Mouse (Mus musculus) liver, embryonic 11.5 days (tissue): ENCODE results near the gene Spindoc. TPM values are rescaled to one million over a fixed set of nuclear protein-coding genes. Genes with fewer than 3 reads are reported as not detected.

Source experiments
- ATAC-seq: fragments of 200-750 bp; cut with Nextera tagmentation; replicated peaks from 2 replicates; pipeline ENCODE4 v1.8.0; 2017; ENCODE audit warnings: moderate number of reproducible peaks, mild to moderate bottlenecking, moderate TSS enrichment, moderate library complexity; ENCODE audit not compliant: low FRiP score
- DNase-seq: peaks from one replicate; pipeline ENCODE4 v3.0.0-alpha.2; 2017; ENCODE audit warnings: low spot score
- H3K27ac ChIP-seq: fragments of 300-500 bp; sonication (generic); 2 replicates; pipeline ENCODE4 v1.5.1; 2014; ENCODE audit warnings: mild to moderate bottlenecking, low read depth, low read length, control low read depth
- H3K27me3 ChIP-seq: fragments of 300-500 bp; sonication (generic); replicated peaks from 2 replicates; pipeline ENCODE4 v1.6.1; 2014; ENCODE audit warnings: low read length, mixed read lengths; ENCODE audit not compliant: control insufficient read depth, insufficient read depth
- H3K36me3 ChIP-seq: fragments of 300-500 bp; sonication (generic); 2 replicates; pipeline ENCODE4 v1.6.1; 2014; ENCODE audit warnings: mild to moderate bottlenecking, low read length, moderate library complexity, mixed read lengths; ENCODE audit not compliant: control insufficient read depth, insufficient read depth
- H3K4me1 ChIP-seq: fragments of 300-500 bp; sonication (generic); replicated peaks from 2 replicates; pipeline ENCODE4 v1.6.1; 2014; ENCODE audit warnings: low read length, mixed read lengths; ENCODE audit not compliant: control insufficient read depth, insufficient read depth
- H3K4me2 ChIP-seq: fragments of 300-500 bp; sonication (generic); 2 replicates; pipeline ENCODE4 v1.6.1; 2014; ENCODE audit warnings: mild to moderate bottlenecking, control low read depth, moderate library complexity
- H3K4me3 ChIP-seq: fragments of 300-500 bp; sonication (generic); 2 replicates; pipeline ENCODE4 v1.5.1; 2014; ENCODE audit warnings: low read depth, low read length, control low read depth
- H3K9ac ChIP-seq: fragments of 300-500 bp; sonication (generic); 2 replicates; pipeline ENCODE4 v1.6.1; 2014; ENCODE audit warnings: low read depth, low read length, control low read depth
- H3K9me3 ChIP-seq: fragments of 300-500 bp; sonication (generic); 2 replicates; pipeline ENCODE4 v1.6.1; 2016; ENCODE audit warnings: low read length, inconsistent platforms, mixed read lengths; ENCODE audit not compliant: control insufficient read depth
- WGBS: fragments of 180-500 bp; shearing (Covaris S2); extraction: QIAGEN DNeasy Blood & Tissue Kit; methylation state at CpG from one replicate; pipeline ENCODE4 v1.1.7; 2014; 5-methylcytosine and 5-hydroxymethylcytosine counted together
- polyA plus RNA-seq: library from polyadenylated mRNA; unstranded; fragments of >200 nt; fragmentation: Nextera tagmentation; extraction: Ambion mirVana; gene quantifications from 2 replicates; pipeline ENCODE4 v1.2.1, GENCODE M21; 2014

Gene Spindoc
- polyA plus RNA-seq, 1 experiment from 2014 or later, result 16.7 TPM

DNA sequence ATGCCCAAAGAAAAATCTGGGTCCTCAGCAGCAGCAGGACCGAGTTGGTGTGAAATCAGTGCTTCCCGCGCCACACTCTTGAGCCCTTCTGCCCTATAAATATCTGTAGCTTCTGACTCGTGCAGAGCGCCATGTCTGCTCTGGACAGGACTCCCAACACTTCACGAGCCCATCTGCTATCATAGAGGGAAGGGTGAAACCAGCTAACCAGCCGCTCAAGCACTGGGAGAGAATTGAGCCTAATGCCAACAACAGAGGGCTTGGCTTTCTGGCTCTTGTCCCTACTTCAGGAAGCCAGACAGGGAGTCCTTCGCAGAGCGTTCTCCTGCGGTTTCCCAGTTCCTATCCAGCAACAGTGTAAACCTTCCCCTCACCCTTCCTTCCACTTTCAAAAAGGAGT, 71.5 kb downstream of the Spindoc start:
- 29% methylated on average over 10 of the region's 10 CpGs for WGBS
- peak overlapping the region; percentile 11 for H3K4me2 ChIP-seq
- peaks cover 78% of the 10 kb centered on the region for H3K4me1 ChIP-seq
- no peak overlapping the region for H3K9ac ChIP-seq
- H3K27me3 ChIP-seq, result no peaks in the 10 kb centered on the region
- ATAC-seq, result no peak
- peak overlapping the region; percentile 52; the same call in 1 of the 2 replicates for H3K27ac ChIP-seq
- no peak overlapping the region for H3K4me3 ChIP-seq
- H3K9me3 ChIP-seq, result no peaks in the 10 kb centered on the region
- no peak for DNase-seq
- H3K36me3 ChIP-seq, result no peaks in the 10 kb centered on the region

DNA sequence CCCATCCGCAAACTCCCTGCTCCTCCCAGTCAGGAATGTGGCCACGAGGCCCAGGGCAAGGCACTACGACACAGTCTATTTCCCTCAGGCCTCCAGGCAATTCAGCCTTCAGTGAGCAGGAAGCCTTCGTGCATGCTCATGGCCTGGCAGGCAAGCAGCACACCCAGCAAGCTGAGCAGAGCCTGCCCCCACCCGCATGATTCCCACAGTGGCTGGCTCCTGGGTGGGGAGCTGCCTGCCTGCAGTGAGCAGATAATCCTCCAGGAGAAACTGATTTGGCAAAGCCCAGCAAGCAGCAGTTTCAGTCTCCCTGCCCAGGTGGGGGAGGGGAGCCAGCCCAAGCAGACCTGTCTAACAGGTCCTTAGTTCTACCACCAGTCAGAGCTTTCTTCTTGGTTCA, 72.1 kb downstream of the Spindoc start:
- no peak overlapping the region for H3K4me3 ChIP-seq
- H3K27me3 ChIP-seq, result no peaks in the 10 kb centered on the region
- H3K27ac ChIP-seq, result peak overlapping the region; percentile 52; the same call in 1 of the 2 replicates
- peak overlapping the region; percentile 11 for H3K4me2 ChIP-seq
- H3K9me3 ChIP-seq, result no peaks in the 10 kb centered on the region
- DNase-seq (peak; percentile 65), ATAC-seq (peak; percentile 74)
- 12% methylated on average over 5 of the region's 5 CpGs for WGBS
- H3K4me1 ChIP-seq, result peaks cover 78% of the 10 kb centered on the region
- no peaks in the 10 kb centered on the region for H3K36me3 ChIP-seq
- H3K9ac ChIP-seq, result peak overlapping the region; percentile 20; the same call in 1 of the 2 replicates

GRCm38 (mm10) chr19:7309738-7310330, 73.0 kb downstream of the Spindoc start:
- no peak for DNase-seq
- Histone ChIP-seq H3K4me2 (peak overlapping the region; percentile 11), H3K27me3 (no peaks in the 10 kb centered on the region), H3K27ac (no peak overlapping the region), H3K4me1 (peaks cover 84% of the 10 kb centered on the region), H3K9me3 (no peaks in the 10 kb centered on the region), H3K4me3 (no peak overlapping the region), H3K36me3 (no peaks in the 10 kb centered on the region), H3K9ac (no peak overlapping the region)
- no peak for ATAC-seq
- WGBS, result 50% methylated on average over 2 of the region's 2 CpGs

- ATAC-seq, result peak; percentile 77
- Histone ChIP-seq H3K36me3 (no peaks in the 10 kb centered on the region), H3K9ac (no peak overlapping the region), H3K4me2 (peak overlapping the region; percentile 63), H3K4me1 (peaks cover 83% of the 10 kb centered on the region), H3K4me3 (peak overlapping the region; percentile 25), H3K27me3 (no peaks in the 10 kb centered on the region), H3K27ac (peak overlapping the region; percentile 28; the same call in 1 of the 2 replicates), H3K9me3 (no peaks in the 10 kb centered on the region)
- WGBS, result 34% methylated on average over 8 of the region's 8 CpGs
- DNase-seq, result no peak
Observed at GRCm38 (mm10) chr19:7307995-7308770, 74.6 kb downstream of the Spindoc start.

DNA sequence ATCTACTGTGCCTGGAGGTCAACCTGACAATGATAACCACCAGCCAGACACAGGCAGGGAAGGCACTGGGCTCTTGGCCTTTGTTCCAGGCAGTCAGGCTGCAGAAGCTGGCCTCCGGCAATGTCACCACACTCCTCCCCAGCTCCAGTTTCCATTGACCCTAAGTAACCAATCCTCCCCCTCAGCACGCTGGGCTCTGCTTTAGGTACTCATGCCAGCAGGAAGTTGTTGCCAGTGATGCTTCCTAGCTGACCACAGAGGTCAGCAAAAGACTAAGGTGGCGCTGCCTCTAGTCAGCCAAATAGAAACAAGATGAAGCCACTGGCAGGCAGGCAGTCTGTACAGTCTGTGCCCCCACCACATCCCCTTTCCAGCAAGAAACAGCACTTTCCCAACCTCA, 75.8 kb downstream of the Spindoc start:
- Histone ChIP-seq H3K4me2 (no peak overlapping the region), H3K9me3 (no peaks in the 10 kb centered on the region), H3K27me3 (no peaks in the 10 kb centered on the region), H3K27ac (peak overlapping the region; percentile 11; the same call in 1 of the 2 replicates), H3K9ac (no peak overlapping the region), H3K4me1 (peaks cover 84% of the 10 kb centered on the region), H3K36me3 (no peaks in the 10 kb centered on the region), H3K4me3 (no peak overlapping the region)
- ATAC-seq, result no peak
- WGBS, result 65% methylated on average over 3 of the region's 3 CpGs
- no peak for DNase-seq

GRCm38 (mm10) chr19:7305380-7306310, 77.1 kb downstream of the Spindoc start:
- WGBS, result 43% methylated on average over 10 of the region's 11 CpGs
- Histone ChIP-seq H3K9me3 (no peaks in the 10 kb centered on the region), H3K4me1 (peaks cover 77% of the 10 kb centered on the region), H3K4me3 (no peak overlapping the region), H3K27me3 (no peaks in the 10 kb centered on the region), H3K4me2 (peak overlapping the region; percentile 16; the same call in 1 of the 2 replicates), H3K27ac (0 out of 2 replicates have a peak overlapping the region, but pooled peaks have one; percentile 4), H3K36me3 (no peaks in the 10 kb centered on the region), H3K9ac (no peak overlapping the region)
- ATAC-seq, result 0 out of 2 replicates have a peak, but pooled peaks have one; percentile 36
- no peak for DNase-seq

GRCm38 (mm10) chr19:7304801-7305200, 78.0 kb downstream of the Spindoc start:
- ATAC-seq, result no peak
- no peaks in the 10 kb centered on the region for H3K9me3 ChIP-seq
- no peaks in the 10 kb centered on the region for H3K27me3 ChIP-seq
- WGBS, result 75% methylated on average over 2 of the region's 2 CpGs
- H3K9ac ChIP-seq, result no peak overlapping the region
- H3K36me3 ChIP-seq, result no peaks in the 10 kb centered on the region
- no peak overlapping the region for H3K27ac ChIP-seq
- no peak overlapping the region for H3K4me2 ChIP-seq
- DNase-seq, result no peak
- H3K4me1 ChIP-seq, result peaks cover 68% of the 10 kb centered on the region
- no peak overlapping the region for H3K4me3 ChIP-seq
